Mouse (Mus musculus) midbrain, embryonic 11.5 days (tissue): ENCODE measurements around the gene Adam10. TPM values are rescaled to one million over a fixed set of nuclear protein-coding genes. Genes with fewer than 3 reads are reported as not detected.

ENCODE experiments used
- ATAC-seq: fragments of 200-750 bp; cut with Nextera tagmentation; 2 replicates; pipeline ENCODE4 v1.8.0; 2017; ENCODE audit warnings: moderate TSS enrichment, moderate library complexity; ENCODE audit not compliant: low FRiP score
- DNase-seq: peaks from one replicate; pipeline ENCODE4 v3.0.0; 2015; ENCODE audit warnings: low spot score; ENCODE audit errors: missing footprints
- H3K27ac ChIP-seq: fragments of 300-500 bp; sonication (generic); 2 replicates; pipeline ENCODE4 v1.5.1; 2014; ENCODE audit warnings: low read depth, low read length
- H3K27me3 ChIP-seq: fragments of 300-500 bp; sonication (generic); 2 replicates; pipeline ENCODE4 v1.6.1; 2014; ENCODE audit warnings: mild to moderate bottlenecking, low read length, moderate library complexity, mixed read lengths; ENCODE audit not compliant: control insufficient read depth, insufficient read depth
- H3K36me3 ChIP-seq: fragments of 300-500 bp; sonication (generic); 2 replicates; pipeline ENCODE4 v1.6.1; 2014; ENCODE audit warnings: mild to moderate bottlenecking, low read length, moderate library complexity, mixed read lengths; ENCODE audit not compliant: control insufficient read depth, insufficient read depth
- H3K4me1 ChIP-seq: fragments of 300-500 bp; sonication (generic); 2 replicates; pipeline ENCODE4 v1.6.1; 2014; ENCODE audit warnings: low read length; ENCODE audit not compliant: control insufficient read depth, insufficient read depth
- H3K4me2 ChIP-seq: fragments of 300-500 bp; sonication (generic); 2 replicates; pipeline ENCODE4 v1.6.1; 2014; ENCODE audit warnings: mild to moderate bottlenecking, moderate library complexity
- H3K4me3 ChIP-seq: fragments of 300-500 bp; sonication (generic); 2 replicates; pipeline ENCODE4 v1.5.1; 2014; ENCODE audit warnings: low read depth, low read length
- H3K9ac ChIP-seq: fragments of 300-500 bp; sonication (generic); 2 replicates; pipeline ENCODE4 v1.6.1; 2014; ENCODE audit warnings: low read length
- H3K9me3 ChIP-seq: fragments of 300-500 bp; sonication (generic); 2 replicates; pipeline ENCODE4 v1.6.1; 2016; ENCODE audit warnings: low read length; ENCODE audit not compliant: control insufficient read depth
- WGBS: fragments of 180-500 bp; shearing (Covaris S2); extraction: QIAGEN DNeasy Blood & Tissue Kit; methylation state at CpG from one replicate; pipeline ENCODE4 v1.1.7; 2014; 5-methylcytosine and 5-hydroxymethylcytosine counted together
- polyA plus RNA-seq: library from polyadenylated mRNA; unstranded; fragments of >200 nt; fragmentation: Nextera tagmentation; extraction: Ambion mirVana; gene quantifications from 2 replicates; pipeline ENCODE4 v1.2.1, GENCODE M21; 2014

The Adam10 gene
- polyA plus RNA-seq, 1 experiment from 2014 or later: 64.0 TPM

DNA sequence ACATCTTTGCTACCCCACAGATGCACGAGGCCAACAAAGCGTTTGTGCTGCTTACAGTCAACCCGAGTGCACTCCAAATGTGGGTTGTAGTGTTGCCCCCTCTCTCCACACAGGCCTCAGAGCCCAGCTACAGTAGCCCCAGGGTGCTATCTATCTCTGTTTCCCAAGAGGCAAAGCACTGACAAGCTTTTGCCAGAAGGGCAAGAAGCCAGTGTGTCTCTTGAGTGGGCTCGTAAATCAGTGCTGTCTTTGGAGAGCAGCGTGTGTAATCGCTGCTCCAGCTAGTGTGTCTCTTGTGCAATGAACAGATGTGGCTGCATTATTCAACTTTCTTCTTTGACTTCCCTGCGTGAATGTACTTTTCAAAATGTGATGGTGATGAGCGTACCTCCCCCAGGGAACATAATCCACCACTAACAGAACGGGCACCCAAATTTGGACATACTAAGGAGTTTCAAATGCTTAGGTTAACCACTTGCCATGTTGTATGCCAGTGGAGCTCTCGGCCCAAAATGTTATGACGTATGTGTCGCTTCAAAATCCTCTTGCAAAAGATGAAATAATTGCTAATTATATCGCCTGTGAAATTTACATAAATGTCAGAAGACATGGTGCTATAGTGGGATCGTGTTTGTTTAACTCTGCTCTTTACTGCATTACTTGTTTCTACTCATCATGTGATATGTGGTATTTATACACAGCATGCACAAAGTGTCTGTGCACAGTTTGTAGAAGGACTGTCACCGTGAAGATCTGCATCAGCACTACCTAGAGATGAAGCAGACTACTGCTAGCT is 116.0 kb downstream of the Adam10 start:
- DNase-seq (no peak), ATAC-seq (no peak)
- Histone ChIP-seq H3K4me3 (no peak overlapping the region), H3K4me2 (no peak overlapping the region), H3K27ac (no peak overlapping the region), H3K9ac (no peak overlapping the region), H3K27me3 (no peaks in the 10 kb centered on the region), H3K9me3 (no peaks in the 10 kb centered on the region), H3K36me3 (no peaks in the 10 kb centered on the region), H3K4me1 (no peaks in the 10 kb centered on the region)
- 82% methylated on average over 15 of the region's 15 CpGs for WGBS

DNA sequence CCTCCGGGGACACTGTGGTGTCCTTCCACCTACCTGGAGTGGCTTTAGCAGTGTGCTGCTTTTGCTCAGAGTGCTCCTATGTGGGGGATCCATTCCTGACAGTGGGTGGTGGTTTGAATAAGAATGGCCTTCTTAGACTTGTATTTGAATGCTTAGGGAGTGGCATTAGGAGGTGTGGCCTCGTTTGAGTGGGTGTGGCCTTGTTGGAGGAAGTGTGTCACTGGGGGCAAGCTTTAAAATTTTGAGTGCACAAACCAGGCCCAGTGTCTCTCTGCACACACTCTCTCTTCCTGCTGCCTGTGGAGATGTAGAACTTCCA is 116.6 kb downstream of the Adam10 start:
- no peak overlapping the region for H3K4me3 ChIP-seq
- no peaks in the 10 kb centered on the region for H3K4me1 ChIP-seq
- ATAC-seq (no peak), DNase-seq (no peak)
- H3K9me3 ChIP-seq: no peaks in the 10 kb centered on the region
- H3K27me3 ChIP-seq: no peaks in the 10 kb centered on the region
- WGBS: 61% methylated on average over 2 of the region's 2 CpGs
- no peak overlapping the region for H3K27ac ChIP-seq
- H3K9ac ChIP-seq: no peak overlapping the region
- H3K36me3 ChIP-seq: no peaks in the 10 kb centered on the region
- H3K4me2 ChIP-seq: no peak overlapping the region

GRCm38 (mm10) chr9:70800588-70801315 is 122.0 kb downstream of the Adam10 start:
- DNase-seq (no peak), ATAC-seq (no peak)
- no peaks in the 10 kb centered on the region for H3K27me3 ChIP-seq
- no peak overlapping the region for H3K27ac ChIP-seq
- no peaks in the 10 kb centered on the region for H3K36me3 ChIP-seq
- no peak overlapping the region for H3K4me3 ChIP-seq
- WGBS: 73% methylated on average over 8 of the region's 8 CpGs
- H3K4me1 ChIP-seq: no peaks in the 10 kb centered on the region; the same call in 1 of the 2 replicates
- no peak overlapping the region for H3K9ac ChIP-seq
- no peaks in the 10 kb centered on the region for H3K9me3 ChIP-seq
- no peak overlapping the region for H3K4me2 ChIP-seq

DNA sequence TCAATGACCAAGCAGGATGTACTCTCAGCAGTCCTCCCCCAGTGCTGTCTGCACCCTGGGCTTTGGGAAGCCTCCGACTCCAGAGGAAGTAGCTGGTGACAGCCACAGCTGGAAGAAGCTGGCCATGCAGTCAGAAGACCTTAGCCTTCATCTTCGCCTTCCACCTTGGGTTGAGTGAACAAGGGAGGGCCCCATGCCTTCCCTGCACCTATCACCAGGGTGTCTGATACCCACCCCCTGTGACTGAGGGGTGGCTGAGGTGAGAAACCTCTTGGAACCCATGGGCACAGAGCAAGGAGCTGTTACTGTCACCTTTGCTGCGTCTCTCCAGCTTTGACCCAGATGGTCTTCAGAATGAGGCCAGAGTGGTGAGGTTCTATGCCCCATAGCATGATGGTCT is 123.0 kb downstream of the Adam10 start:
- H3K27ac ChIP-seq: no peak overlapping the region
- no peak overlapping the region for H3K4me3 ChIP-seq
- H3K36me3 ChIP-seq: no peaks in the 10 kb centered on the region
- H3K4me2 ChIP-seq: no peak overlapping the region
- no peaks in the 10 kb centered on the region for H3K9me3 ChIP-seq
- H3K27me3 ChIP-seq: no peaks in the 10 kb centered on the region
- DNase-seq (no peak), ATAC-seq (no peak)
- no peaks in the 10 kb centered on the region; the same call in 1 of the 2 replicates for H3K4me1 ChIP-seq
- WGBS: 80% methylated on average over 3 of the region's 3 CpGs
- no peak overlapping the region for H3K9ac ChIP-seq

DNA sequence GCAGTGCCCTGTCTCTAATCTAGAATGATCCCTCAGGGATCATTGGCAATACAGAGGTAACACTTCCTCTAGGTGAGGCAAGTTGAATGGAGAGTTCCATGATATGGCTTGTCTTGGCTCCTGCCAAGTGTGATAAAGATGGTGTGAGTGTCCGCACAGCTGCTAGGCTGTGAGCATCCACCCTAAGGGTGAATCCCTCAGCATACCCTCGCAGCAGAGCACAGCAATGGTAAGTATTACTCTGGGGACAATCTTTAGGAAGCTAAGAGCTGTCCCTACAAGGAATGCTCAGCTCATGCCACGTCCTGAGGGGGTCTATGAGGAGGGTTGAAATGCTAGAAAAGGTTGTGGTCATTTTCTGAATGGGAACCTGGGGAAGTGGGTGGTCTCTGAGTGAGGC is 124.0 kb downstream of the Adam10 start:
- H3K4me1 ChIP-seq: no peaks in the 10 kb centered on the region; the same call in 1 of the 2 replicates
- H3K4me3 ChIP-seq: no peak overlapping the region
- no peak overlapping the region for H3K9ac ChIP-seq
- H3K4me2 ChIP-seq: no peak overlapping the region
- no peaks in the 10 kb centered on the region for H3K27me3 ChIP-seq
- H3K27ac ChIP-seq: no peak overlapping the region
- DNase-seq: no peak
- WGBS: 83% methylated on average over 3 of the region's 3 CpGs
- ATAC-seq: no peak
- no peaks in the 10 kb centered on the region for H3K9me3 ChIP-seq
- no peaks in the 10 kb centered on the region for H3K36me3 ChIP-seq

DNA sequence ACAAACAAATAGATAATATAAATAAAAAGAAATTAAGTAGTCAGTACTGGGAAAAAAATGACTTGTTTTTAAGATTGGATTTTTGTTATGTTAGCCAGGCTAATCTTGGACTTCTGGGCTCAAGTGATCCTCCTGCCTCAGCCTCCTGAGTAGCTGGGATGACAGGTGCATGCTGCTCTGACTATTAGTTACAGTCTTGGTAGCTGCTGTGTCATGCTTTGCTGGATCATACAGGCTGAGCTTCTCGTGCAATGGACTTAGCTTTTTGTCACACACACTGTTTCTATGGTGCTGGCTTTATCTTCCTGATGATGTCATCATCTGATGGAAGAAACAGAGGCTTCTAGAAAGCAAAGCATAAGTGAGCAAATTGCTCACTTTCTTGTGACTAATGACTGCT is 127.3 kb downstream of the Adam10 start:
- 80% methylated on average over 1 of the region's 1 CpGs for WGBS
- Histone ChIP-seq H3K4me1 (no peaks in the 10 kb centered on the region), H3K9ac (no peak overlapping the region), H3K27ac (no peak overlapping the region), H3K4me2 (no peak overlapping the region), H3K36me3 (no peaks in the 10 kb centered on the region), H3K4me3 (no peak overlapping the region), H3K9me3 (no peaks in the 10 kb centered on the region), H3K27me3 (no peaks in the 10 kb centered on the region)
- ATAC-seq (no peak), DNase-seq (no peak)

DNA sequence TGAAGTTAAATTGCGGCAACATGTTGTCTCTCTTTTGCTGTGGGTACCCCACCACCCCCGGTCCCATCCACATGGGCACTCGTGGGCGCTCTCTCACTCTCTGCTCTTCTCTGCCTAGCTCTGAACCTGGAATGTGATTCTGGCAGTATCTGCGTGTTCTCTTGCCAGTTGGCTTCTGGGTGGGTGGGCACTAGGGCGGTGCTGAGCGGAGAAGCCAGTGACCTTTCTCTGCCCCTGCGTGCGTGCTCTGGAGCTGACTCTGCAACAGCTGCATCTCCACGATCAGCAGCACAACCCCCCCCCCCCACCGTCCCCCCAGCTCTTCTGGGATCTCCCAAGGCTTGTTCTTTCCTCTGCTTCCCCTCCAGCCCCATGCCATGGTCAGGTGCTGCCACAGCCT is 128.9 kb downstream of the Adam10 start:
- ATAC-seq: no peak
- H3K4me3 ChIP-seq: no peak overlapping the region
- no peak overlapping the region for H3K27ac ChIP-seq
- no peaks in the 10 kb centered on the region for H3K4me1 ChIP-seq
- 89% methylated on average over 10 of the region's 11 CpGs for WGBS
- H3K4me2 ChIP-seq: no peak overlapping the region
- H3K36me3 ChIP-seq: no peaks in the 10 kb centered on the region
- no peak for DNase-seq
- no peaks in the 10 kb centered on the region for H3K27me3 ChIP-seq
- H3K9me3 ChIP-seq: no peaks in the 10 kb centered on the region
- no peak overlapping the region for H3K9ac ChIP-seq

DNA sequence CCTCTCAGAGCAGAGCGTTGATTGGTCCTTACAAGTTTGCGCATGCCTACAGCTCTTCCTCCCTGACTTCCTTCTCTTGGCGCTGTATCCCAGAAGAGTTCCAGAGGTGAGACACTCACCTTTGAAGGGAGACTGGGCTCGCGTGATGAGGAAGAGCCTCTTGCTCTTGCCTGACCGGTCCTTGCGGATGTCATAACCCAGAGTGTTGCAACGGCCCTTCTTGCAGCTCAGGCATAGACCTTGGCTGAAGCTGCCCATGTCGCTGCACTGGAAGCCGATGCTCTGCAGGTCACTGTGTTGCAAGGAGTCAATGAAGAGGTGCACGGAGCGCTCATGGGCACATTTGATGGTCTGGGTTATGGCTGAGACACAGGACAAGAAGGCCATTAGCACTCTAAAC is 133.8 kb downstream of the Adam10 start:
- Histone ChIP-seq H3K4me3 (no peak overlapping the region), H3K4me2 (no peak overlapping the region), H3K27me3 (no peaks in the 10 kb centered on the region), H3K27ac (no peak overlapping the region), H3K9me3 (no peaks in the 10 kb centered on the region), H3K36me3 (no peaks in the 10 kb centered on the region), H3K9ac (no peak overlapping the region), H3K4me1 (0 out of 2 replicates have a peak, but pooled peaks cover 3% of the 10 kb centered on the region)
- 95% methylated on average over 12 of the region's 12 CpGs for WGBS
- no peak for DNase-seq
- no peak for ATAC-seq

DNA sequence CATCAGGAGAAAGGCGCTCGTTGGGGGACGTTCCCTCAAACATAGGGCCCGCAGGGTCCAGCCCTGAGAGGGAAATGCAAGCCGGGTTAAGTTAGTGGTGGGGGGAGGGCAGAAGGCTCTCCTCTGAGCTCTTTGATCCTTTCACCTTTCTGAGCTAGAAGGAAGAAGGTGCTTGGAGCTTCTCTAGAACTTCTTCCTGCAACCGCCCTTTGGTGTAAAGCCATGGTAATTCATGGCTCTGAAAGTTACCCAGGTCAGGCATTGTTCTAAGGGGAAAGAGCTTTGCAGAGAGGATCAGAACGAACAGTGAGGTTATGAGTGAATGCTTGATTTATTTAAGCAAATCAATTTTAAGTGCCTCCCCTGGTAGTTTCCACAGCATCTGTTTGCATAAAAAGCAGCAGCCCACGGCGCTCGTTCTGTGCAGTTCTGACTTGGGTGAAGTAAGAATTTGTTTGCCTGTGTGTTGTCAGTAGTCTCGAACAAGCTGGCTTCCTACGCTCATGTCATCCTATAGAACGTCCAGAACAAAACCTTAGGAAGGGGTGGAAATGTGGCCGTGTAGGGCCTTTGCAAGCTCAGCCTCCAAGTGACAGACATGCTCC is 138.0 kb downstream of the Adam10 start:
- no peak overlapping the region for H3K9ac ChIP-seq
- no peak overlapping the region for H3K27ac ChIP-seq
- H3K4me1 ChIP-seq: 0 out of 2 replicates have a peak, but pooled peaks cover 3% of the 10 kb centered on the region
- H3K27me3 ChIP-seq: no peaks in the 10 kb centered on the region
- no peak for ATAC-seq
- no peak for DNase-seq
- no peak overlapping the region for H3K4me2 ChIP-seq
- 70% methylated on average over 14 of the region's 14 CpGs for WGBS
- no peak overlapping the region for H3K4me3 ChIP-seq
- H3K9me3 ChIP-seq: no peaks in the 10 kb centered on the region
- H3K36me3 ChIP-seq: no peaks in the 10 kb centered on the region
